Mouse (Mus musculus): ENCODE data around the gene Def6.

GRCm38 (mm10) chr17:28207591-28208313 lies at the start of gene Def6:
- TF ChIP-seq CTCF (IDR thresholded peaks at IDR 0.05; ENCODE audit: low read depth) (peak; percentile 70), EP300 (IDR thresholded peaks at IDR 0.05; ENCODE audit: low read depth) (no peak)
